Mouse (Mus musculus): Measurements from ENCODE around the gene Dgkz. TPM values are rescaled to one million over a fixed set of nuclear protein-coding genes. Genes with fewer than 3 reads are reported as not detected.
A peak's percentile ranks its signal among the peaks of the same experiment; 100 is the strongest.

Dgkz gene
- polyA plus RNA-seq, 1 experiment from 2014 or later, result 32.2 TPM

- 72% methylated on average over 6 of the region's 6 CpGs for WGBS
Observed at GRCm38 (mm10) chr2:91942356-91942755, 33.3 kb downstream of the Dgkz start.

DNA sequence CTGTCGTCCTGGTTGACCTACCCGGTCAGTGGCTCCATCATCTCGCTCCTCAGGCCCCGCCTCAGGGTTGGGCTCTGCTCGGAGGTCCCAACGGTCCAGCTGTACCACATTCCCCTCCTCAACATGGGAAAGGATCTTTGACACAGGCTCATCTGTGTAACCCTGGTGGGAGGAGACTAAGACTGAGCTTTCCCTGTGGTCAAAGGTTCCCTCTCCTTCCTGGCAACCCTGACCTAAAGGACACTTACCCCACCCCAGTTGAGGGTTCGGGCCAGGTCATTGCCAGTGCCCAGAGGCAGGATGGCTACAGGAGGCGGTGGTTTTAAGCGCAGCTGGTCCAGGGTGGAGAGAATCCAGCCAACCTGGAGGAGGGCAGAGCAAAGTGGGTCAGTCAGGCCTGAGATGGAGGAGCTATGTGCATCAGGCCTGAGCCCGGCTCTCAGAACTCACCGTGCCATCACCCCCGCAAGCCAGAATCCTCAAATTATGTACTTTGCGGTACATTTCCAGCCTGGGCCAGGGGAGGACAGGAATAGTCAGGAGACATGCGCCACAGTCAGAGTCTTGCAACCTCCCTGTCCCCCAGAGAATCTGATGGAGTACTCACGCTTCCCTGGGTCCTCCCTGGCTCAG is 36.2 kb downstream of the Dgkz start:
- no peak for ATAC-seq (replicated peaks)
- peaks cover 20% of the 10 kb centered on the region for H3K36me3 ChIP-seq (replicated peaks)
- no peak overlapping the region for H3K27ac ChIP-seq
- no peak overlapping the region for H3K4me2 ChIP-seq
- H3K9ac ChIP-seq, result no peak overlapping the region
- no peak overlapping the region for H3K4me3 ChIP-seq
- no peaks in the 10 kb centered on the region for H3K9me3 ChIP-seq
- 80% methylated on average over 15 of the region's 15 CpGs for WGBS
- peaks cover 3% of the 10 kb centered on the region; the same call in 1 of the 2 replicates for H3K4me1 ChIP-seq
- H3K27me3 ChIP-seq (replicated peaks), result no peaks in the 10 kb centered on the region

More at GRCm38 (mm10) chr2:91942356-91942755, 33.3 kb downstream of the Dgkz start:
- Histone ChIP-seq H3K27ac (no peak overlapping the region), H3K4me3 (no peak overlapping the region), H3K27me3 (replicated peaks) (0 out of 2 replicates have a peak, but pooled peaks cover 2% of the 10 kb centered on the region), H3K36me3 (replicated peaks) (peaks cover 6% of the 10 kb centered on the region), H3K9ac (no peak overlapping the region), H3K9me3 (no peaks in the 10 kb centered on the region), H3K4me2 (no peak overlapping the region), H3K4me1 (peaks cover 11% of the 10 kb centered on the region)
- no peak for ATAC-seq (replicated peaks)

DNA sequence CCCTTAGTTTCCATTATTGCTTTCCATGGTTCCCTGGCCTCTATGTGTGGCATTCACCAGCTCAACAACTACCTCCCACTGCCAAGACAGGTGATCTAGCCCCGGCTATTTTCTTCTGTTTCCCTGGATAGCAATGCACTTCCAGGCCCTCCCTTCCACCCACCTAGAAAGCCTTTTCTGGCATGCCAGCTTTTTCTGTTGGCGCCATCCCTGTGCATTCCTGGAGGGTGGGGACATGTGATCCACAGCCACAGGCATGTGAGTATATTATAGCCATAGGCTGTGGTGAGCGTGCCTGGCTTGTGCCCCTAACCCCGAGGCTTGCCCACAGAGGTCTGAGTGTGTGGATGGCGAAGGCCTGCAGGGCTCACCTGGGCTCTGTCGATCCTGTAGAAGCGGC is 39.5 kb downstream of the Dgkz start:
- H3K4me1 ChIP-seq, result peaks cover 19% of the 10 kb centered on the region
- H3K4me3 ChIP-seq, result no peak overlapping the region
- H3K27me3 ChIP-seq (replicated peaks), result no peaks in the 10 kb centered on the region
- H3K9ac ChIP-seq, result no peak overlapping the region
- H3K9me3 ChIP-seq, result no peaks in the 10 kb centered on the region
- no peak overlapping the region for H3K27ac ChIP-seq
- H3K4me2 ChIP-seq, result no peak overlapping the region
- H3K36me3 ChIP-seq (replicated peaks), result peaks cover 20% of the 10 kb centered on the region
- no peak for ATAC-seq (replicated peaks)
- 89% methylated on average over 7 of the region's 7 CpGs for WGBS

DNA sequence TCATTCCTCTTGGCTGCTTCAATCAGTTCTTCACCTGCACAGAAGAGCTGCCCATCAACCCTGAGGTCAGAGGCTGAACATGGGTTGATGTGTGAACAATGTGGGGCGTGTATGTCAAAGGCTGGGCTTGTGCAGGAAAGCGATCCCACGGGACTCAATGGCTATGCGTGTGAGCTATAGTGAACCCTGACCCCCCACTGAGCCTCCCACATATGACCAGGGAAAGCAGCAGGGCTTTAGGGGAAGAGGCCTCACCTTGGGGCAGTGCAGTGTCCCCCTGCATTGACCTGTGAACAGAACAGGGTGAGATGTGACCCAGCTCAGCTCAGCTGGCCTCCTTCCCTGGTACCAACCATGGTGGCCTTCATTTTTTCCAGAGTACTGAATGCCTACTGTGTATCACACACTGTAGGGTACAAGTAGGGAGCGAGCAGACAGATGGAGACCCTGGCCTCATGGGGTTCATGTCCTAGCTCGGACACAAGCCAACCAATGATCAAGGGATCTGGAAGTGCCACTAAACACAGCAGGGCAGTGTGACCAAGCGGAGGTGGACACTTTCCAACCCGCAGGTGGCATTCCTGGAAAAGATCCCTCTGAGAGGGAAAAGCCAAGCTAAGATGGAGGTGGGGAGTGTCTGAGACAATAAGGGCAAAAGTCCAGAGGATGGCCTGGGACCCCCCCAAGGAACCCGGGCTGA is 40.7 kb downstream of the Dgkz start:
- Histone ChIP-seq H3K4me2 (no peak overlapping the region), H3K9ac (no peak overlapping the region), H3K9me3 (no peaks in the 10 kb centered on the region), H3K36me3 (replicated peaks) (peaks cover 20% of the 10 kb centered on the region), H3K27me3 (replicated peaks) (no peaks in the 10 kb centered on the region), H3K4me3 (no peak overlapping the region), H3K27ac (no peak overlapping the region), H3K4me1 (peaks cover 29% of the 10 kb centered on the region)
- ATAC-seq (replicated peaks), result no peak
- WGBS, result 90% methylated on average over 9 of the region's 9 CpGs

GRCm38 (mm10) chr2:91934016-91934415 is 41.6 kb downstream of the Dgkz start:
- no peak overlapping the region for H3K4me3 ChIP-seq
- no peak for ATAC-seq (replicated peaks)
- 72% methylated on average over 8 of the region's 8 CpGs for WGBS
- H3K36me3 ChIP-seq (replicated peaks), result peaks cover 20% of the 10 kb centered on the region
- no peak overlapping the region for H3K9ac ChIP-seq
- H3K9me3 ChIP-seq, result no peaks in the 10 kb centered on the region
- H3K4me2 ChIP-seq, result no peak overlapping the region
- H3K27ac ChIP-seq, result no peak overlapping the region
- H3K27me3 ChIP-seq (replicated peaks), result no peaks in the 10 kb centered on the region
- peaks cover 32% of the 10 kb centered on the region for H3K4me1 ChIP-seq

GRCm38 (mm10) chr2:91933471-91933870 is 42.2 kb downstream of the Dgkz start:
- no peak overlapping the region for H3K4me2 ChIP-seq
- no peak overlapping the region for H3K9ac ChIP-seq
- peaks cover 32% of the 10 kb centered on the region for H3K4me1 ChIP-seq
- no peak overlapping the region for H3K4me3 ChIP-seq
- no peaks in the 10 kb centered on the region for H3K9me3 ChIP-seq
- H3K27me3 ChIP-seq (replicated peaks), result no peaks in the 10 kb centered on the region
- 38% methylated on average over 9 of the region's 9 CpGs for WGBS
- H3K27ac ChIP-seq, result no peak overlapping the region
- ATAC-seq (replicated peaks), result no peak
- H3K36me3 ChIP-seq (replicated peaks), result peaks cover 20% of the 10 kb centered on the region

GRCm38 (mm10) chr2:91932737-91933350 is 42.8 kb downstream of the Dgkz start:
- no peak overlapping the region for H3K27ac ChIP-seq
- 20% methylated on average over 6 of the region's 6 CpGs for WGBS

DNA sequence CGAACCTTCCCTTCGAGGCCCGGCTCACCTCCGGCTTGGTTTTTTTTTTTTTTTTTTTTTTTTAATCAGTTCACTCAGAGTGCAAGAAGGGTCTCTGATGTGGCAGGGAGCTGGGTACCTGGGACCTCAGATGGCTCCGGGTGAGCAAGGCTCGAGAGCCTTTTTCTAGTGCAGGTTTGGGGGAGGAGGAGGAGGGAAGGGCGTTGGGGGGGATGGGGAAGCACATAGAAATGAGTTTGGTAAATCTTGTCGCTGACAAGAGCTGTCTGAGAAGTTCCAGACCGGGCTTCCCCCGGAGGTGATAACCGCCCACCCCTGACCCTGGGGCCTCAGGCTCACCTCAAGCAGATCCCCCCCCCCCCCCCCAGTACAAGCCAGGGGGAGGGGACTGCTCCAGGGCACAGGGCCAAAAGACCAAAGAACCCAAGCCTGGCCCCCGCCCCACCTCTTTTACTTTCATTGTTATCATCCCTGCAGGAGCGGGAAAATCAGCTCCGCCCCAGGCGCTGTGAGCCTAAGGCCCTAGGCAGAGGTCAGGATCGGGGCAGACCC is 43.4 kb downstream of the Dgkz start, which contains the start of gene Mdk:
Gene Mdk (minus strand): TSS at position 138 of the 552 bp plus-strand sequence.
- Histone ChIP-seq H3K27me3 (replicated peaks) (no peaks in the 10 kb centered on the region), H3K4me1 (peaks cover 32% of the 10 kb centered on the region), H3K4me2 (peak within 1 kb of the TSS; percentile 82), H3K9ac (peak within 1 kb of the TSS; percentile 46), H3K9me3 (no peaks in the 10 kb centered on the region), H3K4me3 (peak within 1 kb of the TSS; percentile 51), H3K27ac (peak within 1 kb of the TSS; percentile 67), H3K36me3 (replicated peaks) (peaks cover 12% of the 10 kb centered on the region)
- 5% methylated on average over 16 of the region's 16 CpGs for WGBS
- peak; percentile 1; the same call in 1 of the 2 replicates for ATAC-seq (replicated peaks)

More at GRCm38 (mm10) chr2:91932737-91933350, 42.8 kb downstream of the Dgkz start:
- ATAC-seq (replicated peaks), result no peak
- no peak overlapping the region for H3K9ac ChIP-seq
- no peaks in the 10 kb centered on the region for H3K27me3 ChIP-seq (replicated peaks)
- H3K36me3 ChIP-seq (replicated peaks), result peaks cover 18% of the 10 kb centered on the region
- H3K4me3 ChIP-seq, result no peak overlapping the region
- no peaks in the 10 kb centered on the region for H3K9me3 ChIP-seq
- H3K4me1 ChIP-seq, result peaks cover 32% of the 10 kb centered on the region
- no peak overlapping the region for H3K4me2 ChIP-seq

GRCm38 (mm10) chr2:91931328-91932159 is 44.1 kb downstream of the Dgkz start:
- Histone ChIP-seq H3K9ac (peak overlapping the region; percentile 46), H3K4me3 (peak overlapping the region; percentile 51), H3K36me3 (replicated peaks) (peaks cover 5% of the 10 kb centered on the region; the same call in 1 of the 2 replicates), H3K4me2 (peak overlapping the region; percentile 82), H3K27me3 (replicated peaks) (no peaks in the 10 kb centered on the region), H3K9me3 (no peaks in the 10 kb centered on the region), H3K27ac (peak overlapping the region; percentile 67), H3K4me1 (peaks cover 32% of the 10 kb centered on the region)
- WGBS, result 1% methylated on average over 49 of the region's 50 CpGs
- peak; percentile 79 for ATAC-seq (replicated peaks)

DNA sequence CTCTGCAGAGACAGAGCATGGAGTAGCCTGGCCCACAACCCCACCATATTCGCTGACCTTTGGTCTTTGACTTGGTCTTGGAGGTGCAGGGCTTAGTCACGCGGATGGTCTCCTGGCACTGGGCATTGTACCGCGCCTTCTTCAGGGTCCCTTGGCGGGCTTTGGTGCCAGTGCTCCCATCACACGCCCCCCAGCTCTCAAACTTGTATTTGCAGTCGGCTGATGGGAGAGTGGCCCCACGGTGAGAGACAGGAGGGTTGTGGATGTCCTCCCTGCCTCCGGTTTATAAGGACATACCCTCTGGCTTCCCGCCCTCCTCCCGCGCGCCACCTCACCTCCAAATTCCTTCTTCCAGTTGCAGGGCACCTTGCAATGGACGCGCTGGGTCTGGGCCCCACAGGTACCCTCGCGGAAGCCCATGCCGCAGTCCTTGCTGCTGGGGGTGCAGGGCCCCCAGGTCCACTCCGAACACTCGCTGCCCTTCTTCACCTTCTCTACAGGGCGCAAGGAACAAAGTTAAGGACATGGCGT is 44.8 kb downstream of the Dgkz start:
- Histone ChIP-seq H3K36me3 (replicated peaks) (no peaks in the 10 kb centered on the region), H3K9me3 (no peaks in the 10 kb centered on the region), H3K9ac (peak overlapping the region; percentile 46), H3K27ac (peak overlapping the region; percentile 67), H3K27me3 (replicated peaks) (0 out of 2 replicates have a peak, but pooled peaks cover 3% of the 10 kb centered on the region), H3K4me2 (peak overlapping the region; percentile 82), H3K4me3 (peak overlapping the region; percentile 51), H3K4me1 (peaks cover 32% of the 10 kb centered on the region)
- ATAC-seq (replicated peaks), result 0 out of 2 replicates have a peak, but pooled peaks have one; percentile 2
- 2% methylated on average over 23 of the region's 23 CpGs for WGBS

- 5% methylated on average over 12 of the region's 12 CpGs for WGBS
- Histone ChIP-seq H3K4me1 (peaks cover 32% of the 10 kb centered on the region), H3K4me2 (peak overlapping the region; percentile 82), H3K36me3 (replicated peaks) (no peaks in the 10 kb centered on the region), H3K9ac (no peak overlapping the region), H3K27ac (no peak overlapping the region), H3K27me3 (replicated peaks) (peaks cover 9% of the 10 kb centered on the region), H3K9me3 (no peaks in the 10 kb centered on the region), H3K4me3 (peak overlapping the region; percentile 51)
- ATAC-seq (replicated peaks), result no peak
Observed at GRCm38 (mm10) chr2:91929936-91930335, 45.7 kb downstream of the Dgkz start.
